Mouse (Mus musculus) limb, embryonic 14.5 days (tissue): ENCODE measurements around the gene Calm3. TPM values are rescaled to one million over a fixed set of nuclear protein-coding genes. Genes with fewer than 3 reads are reported as not detected.

Experiments
- ATAC-seq: fragments of 200-750 bp; cut with Nextera tagmentation; 2 replicates; pipeline ENCODE4 v1.8.0; 2017; ENCODE audit warnings: low read depth, moderate number of reproducible peaks, moderate TSS enrichment; ENCODE audit not compliant: low FRiP score
- DNase-seq: peaks from one replicate; pipeline ENCODE4 v3.0.0-alpha.2; 2015; ENCODE audit warnings: low spot score
- H3K27ac ChIP-seq: fragments of 300-500 bp; sonication (generic); replicated peaks from 2 replicates; pipeline ENCODE4 v1.5.1; 2014; ENCODE audit warnings: low read depth, mild to moderate bottlenecking, low read length, moderate library complexity, mixed read lengths
- H3K27me3 ChIP-seq: fragments of 300-500 bp; sonication (generic); 2 replicates; pipeline ENCODE4 v1.6.1; 2014; ENCODE audit warnings: low read length, mixed read lengths; ENCODE audit not compliant: control insufficient read depth, insufficient read depth
- H3K36me3 ChIP-seq: fragments of 300-500 bp; sonication (generic); 2 replicates; pipeline ENCODE4 v1.6.1; 2014; ENCODE audit warnings: mild to moderate bottlenecking, low read length, moderate library complexity, mixed read lengths; ENCODE audit not compliant: control insufficient read depth, insufficient read depth
- H3K4me1 ChIP-seq: fragments of 300-500 bp; sonication (generic); 2 replicates; pipeline ENCODE4 v1.6.1; 2014; ENCODE audit warnings: antibody characterized with exemption, low read length, mixed read lengths; ENCODE audit not compliant: control insufficient read depth, insufficient read depth
- H3K4me2 ChIP-seq: fragments of 300-500 bp; sonication (generic); replicated peaks from 2 replicates; pipeline ENCODE4 v1.6.1; 2014; ENCODE audit warnings: low read depth, mild to moderate bottlenecking, low read length, moderate library complexity; ENCODE audit not compliant: severe bottlenecking
- H3K4me3 ChIP-seq: fragments of 300-500 bp; sonication (generic); replicated peaks from 2 replicates; pipeline ENCODE4 v1.5.1; 2014; ENCODE audit warnings: low read length
- H3K9ac ChIP-seq: fragments of 300-500 bp; sonication (generic); 2 replicates; pipeline ENCODE4 v1.6.1; 2014; ENCODE audit warnings: mild to moderate bottlenecking, low read depth, low read length, moderate library complexity; ENCODE audit not compliant: severe bottlenecking
- H3K9me3 ChIP-seq: fragments of 300-500 bp; sonication (generic); 2 replicates; pipeline ENCODE4 v1.6.1; 2016; ENCODE audit warnings: low read length; ENCODE audit not compliant: control insufficient read depth
- POLR2A ChIP-seq: fragments of 200-500 bp; IDR thresholded peaks from 2 replicates; pipeline ENCODE4 v1.8.0; 2012; ENCODE audit warnings: inconsistent platforms, mild to moderate bottlenecking, moderate library complexity, borderline replicate concordance; ENCODE audit not compliant: insufficient read depth, insufficient read length; ENCODE audit errors: extremely low read depth
- WGBS: fragments of 180-500 bp; shearing (Covaris S2); extraction: QIAGEN DNeasy Blood & Tissue Kit; methylation state at CpG from one replicate; pipeline ENCODE4 v1.1.7; 2014; 5-methylcytosine and 5-hydroxymethylcytosine counted together
- polyA plus RNA-seq, 2 experiments: library from polyadenylated mRNA; depleted of rRNA in 1 of 2; stranded (reverse) in 1 of 2; unstranded in 1 of 2; fragments of >200 nt; fragmentation: Nextera tagmentation in 1 of 2; extraction: Ambion mirVana in 1 of 2; gene quantifications; 2 replicates each; pipeline versions ENCODE4 v1.2.1 to v1.2.3; 2012 to 2014

Gene Calm3
- polyA plus RNA-seq, 2 experiments, result 156 to 281 TPM

GRCm38 (mm10) chr7:16930850-16931249, 6.9 kb upstream of the Calm3 start:
- Histone ChIP-seq H3K4me2 (no peak overlapping the region), H3K36me3 (no peaks in the 10 kb centered on the region), H3K4me1 (no peaks in the 10 kb centered on the region), H3K9ac (no peak overlapping the region), H3K9me3 (no peaks in the 10 kb centered on the region), H3K4me3 (no peak overlapping the region), H3K27me3 (no peaks in the 10 kb centered on the region), H3K27ac (no peak overlapping the region)
- TF ChIP-seq POLR2A, result no peak
- DNase-seq (peak; percentile 87), ATAC-seq (no peak)
- WGBS, result 9% methylated on average over 1 of the region's 1 CpGs

GRCm38 (mm10) chr7:16928341-16928740, 4.4 kb upstream of the Calm3 start:
- H3K4me3 ChIP-seq, result no peak overlapping the region
- H3K27ac ChIP-seq, result no peak overlapping the region
- H3K4me2 ChIP-seq, result no peak overlapping the region
- no peak for TF ChIP-seq POLR2A
- DNase-seq, result no peak
- H3K36me3 ChIP-seq, result no peaks in the 10 kb centered on the region
- 49% methylated on average over 2 of the region's 2 CpGs for WGBS
- no peak for ATAC-seq
- no peaks in the 10 kb centered on the region for H3K27me3 ChIP-seq
- no peaks in the 10 kb centered on the region for H3K4me1 ChIP-seq
- no peaks in the 10 kb centered on the region for H3K9me3 ChIP-seq
- no peak overlapping the region for H3K9ac ChIP-seq

- under 1% methylated on average over 31 of the region's 57 CpGs for WGBS
- Histone ChIP-seq H3K4me2 (peak overlapping the region; percentile 88), H3K9ac (peak overlapping the region; percentile 84), H3K4me1 (peaks cover 32% of the 10 kb centered on the region), H3K9me3 (no peaks in the 10 kb centered on the region), H3K36me3 (peaks cover 17% of the 10 kb centered on the region), H3K4me3 (peak overlapping the region; percentile 99), H3K27me3 (no peaks in the 10 kb centered on the region), H3K27ac (peak overlapping the region; percentile 99)
- no peak for ATAC-seq
- TF ChIP-seq POLR2A, result 0 out of 2 replicates have a peak, but pooled peaks have one; percentile 30
- no peak for DNase-seq
Measured at GRCm38 (mm10) chr7:16923283-16924036, 454 bp downstream of the Calm3 start.

GRCm38 (mm10) chr7:16922360-16922973, 1.4 kb downstream of the Calm3 start:
- H3K27me3 ChIP-seq, result no peaks in the 10 kb centered on the region
- H3K9ac ChIP-seq, result peak overlapping the region; percentile 84
- TF ChIP-seq POLR2A, result no peak
- DNase-seq (no peak), ATAC-seq (no peak)
- H3K4me1 ChIP-seq, result peaks cover 32% of the 10 kb centered on the region
- H3K27ac ChIP-seq, result peak overlapping the region; percentile 99
- H3K4me2 ChIP-seq, result peak overlapping the region; percentile 88
- no peaks in the 10 kb centered on the region for H3K9me3 ChIP-seq
- H3K36me3 ChIP-seq, result peaks cover 27% of the 10 kb centered on the region
- WGBS, result 60% methylated on average over 10 of the region's 10 CpGs
- peak overlapping the region; percentile 99 for H3K4me3 ChIP-seq

- ATAC-seq (no peak), DNase-seq (no peak)
- peak overlapping the region; percentile 84 for H3K9ac ChIP-seq
- 36% methylated on average over 6 of the region's 6 CpGs for WGBS
- peak overlapping the region; percentile 88 for H3K4me2 ChIP-seq
- H3K36me3 ChIP-seq, result peaks cover 33% of the 10 kb centered on the region
- no peak for TF ChIP-seq POLR2A
- H3K4me3 ChIP-seq, result peak overlapping the region; percentile 99
- H3K9me3 ChIP-seq, result no peaks in the 10 kb centered on the region
- no peaks in the 10 kb centered on the region for H3K27me3 ChIP-seq
- peak overlapping the region; percentile 71 for H3K27ac ChIP-seq
- peaks cover 32% of the 10 kb centered on the region for H3K4me1 ChIP-seq
Measured at GRCm38 (mm10) chr7:16921881-16922335, 2.0 kb downstream of the Calm3 start.
